Mouse (Mus musculus): ENCODE measurements around the gene Mpz.

DNA sequence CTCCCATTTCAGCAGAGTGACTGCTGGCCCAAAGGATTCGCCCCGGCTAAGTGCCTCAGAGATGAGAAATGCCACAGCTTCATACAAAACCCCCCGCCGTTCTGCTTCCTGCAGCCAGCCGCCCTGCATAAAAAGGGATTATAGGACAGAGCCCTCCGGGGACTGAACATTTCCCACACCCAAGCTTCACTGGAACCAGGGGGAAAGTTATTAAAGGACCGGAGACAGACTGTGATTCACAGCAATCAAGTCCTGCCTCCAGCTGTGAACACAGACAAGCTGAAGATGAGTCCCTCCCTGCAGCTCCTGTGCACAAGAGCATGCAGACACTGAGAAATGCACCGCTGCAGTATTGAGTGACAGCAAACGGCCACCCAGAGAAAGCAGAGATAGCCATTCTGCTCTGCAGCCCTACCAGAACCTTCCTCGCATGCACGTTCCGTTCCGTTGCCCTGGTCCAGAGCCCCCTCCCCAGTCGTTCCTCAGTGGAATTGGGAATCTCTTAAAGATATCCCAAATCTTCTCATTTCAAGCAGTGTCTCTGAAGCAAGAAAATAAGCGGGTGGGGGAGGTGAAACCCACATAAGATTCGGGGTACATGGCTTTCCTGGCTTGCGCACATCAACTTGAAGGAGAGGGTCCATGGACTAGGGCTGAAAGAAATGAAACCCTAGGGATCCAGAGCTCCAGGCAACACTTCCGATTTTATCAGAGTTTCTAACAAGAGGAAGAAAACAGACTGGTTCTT is 42.8 kb downstream of the Mpz start:
- TF ChIP-seq CTCF (IDR thresholded peaks at IDR 0.05; ENCODE audit: low read depth, low read length), result no peak
- no peak for TF ChIP-seq GATA2 (IDR thresholded peaks at IDR 0.05; ENCODE audit: borderline replicate concordance, low read depth, low read length)

All from G1E (cell line).